Mouse (Mus musculus) intestine, postnatal 0 days (tissue): ENCODE measurements around the gene 1700037H04Rik. TPM values are rescaled to one million over a fixed set of nuclear protein-coding genes. Genes with fewer than 3 reads are reported as not detected.
A peak's percentile ranks its signal among the peaks of the same experiment; 100 is the strongest.

Source experiments
- ATAC-seq: fragments of 200-750 bp; cut with Nextera tagmentation; 2 replicates; pipeline ENCODE4 v1.8.0; 2017; ENCODE audit warnings: mild to moderate bottlenecking, moderate TSS enrichment, moderate library complexity
- H3K27ac ChIP-seq: fragments of 300-500 bp; sonication (generic); 2 replicates; pipeline ENCODE4 v1.5.1; 2014; ENCODE audit warnings: mild to moderate bottlenecking, low read depth, low read length, moderate library complexity
- H3K27me3 ChIP-seq: fragments of 300-500 bp; sonication (generic); replicated peaks from 2 replicates; pipeline ENCODE4 v1.6.1; 2014; ENCODE audit warnings: low read length, mixed read lengths; ENCODE audit not compliant: control insufficient read depth, insufficient read depth
- H3K36me3 ChIP-seq: fragments of 300-500 bp; sonication (generic); 2 replicates; pipeline ENCODE4 v1.6.1; 2014; ENCODE audit warnings: mild to moderate bottlenecking, moderate library complexity; ENCODE audit not compliant: control insufficient read depth, insufficient read depth
- H3K4me1 ChIP-seq: fragments of 300-500 bp; sonication (generic); replicated peaks from 2 replicates; pipeline ENCODE4 v1.6.1; 2014; ENCODE audit warnings: antibody characterized with exemption, low read length, mixed read lengths; ENCODE audit not compliant: control insufficient read depth, insufficient read depth
- H3K4me2 ChIP-seq: fragments of 300-500 bp; sonication (generic); replicated peaks from 2 replicates; pipeline ENCODE4 v1.6.1; 2014; ENCODE audit warnings: low read depth, mild to moderate bottlenecking, moderate library complexity
- H3K4me3 ChIP-seq: fragments of 300-500 bp; sonication (generic); 2 replicates; pipeline ENCODE4 v1.5.1; 2014; ENCODE audit warnings: low read depth, low read length
- H3K9ac ChIP-seq: fragments of 300-500 bp; sonication (generic); 2 replicates; pipeline ENCODE4 v1.6.1; 2014; ENCODE audit warnings: mild to moderate bottlenecking, low read depth, low read length
- H3K9me3 ChIP-seq: fragments of 300-500 bp; sonication (generic); 2 replicates; pipeline ENCODE4 v1.6.1; 2016; ENCODE audit warnings: mixed run types; ENCODE audit not compliant: control insufficient read depth
- CTCF ChIP-seq: sonication (generic); IDR thresholded peaks from 2 replicates; pipeline ENCODE4 v1.5.1; 2016; ENCODE audit warnings: low read depth, mild to moderate bottlenecking, control low read depth, antibody characterized with exemption, moderate library complexity
- WGBS: fragments of 180-500 bp; shearing (Covaris S2); extraction: QIAGEN DNeasy Blood & Tissue Kit; methylation state at CpG from one replicate; pipeline ENCODE4 v1.1.7; 2014; 5-methylcytosine and 5-hydroxymethylcytosine counted together
- polyA plus RNA-seq: library from polyadenylated mRNA; unstranded; fragments of >200 nt; fragmentation: Nextera tagmentation; extraction: Ambion mirVana; gene quantifications from 2 replicates; pipeline ENCODE4 v1.2.1, GENCODE M21; 2015

The 1700037H04Rik gene
- polyA plus RNA-seq, 1 experiment from 2014 or later, result 145 TPM

DNA sequence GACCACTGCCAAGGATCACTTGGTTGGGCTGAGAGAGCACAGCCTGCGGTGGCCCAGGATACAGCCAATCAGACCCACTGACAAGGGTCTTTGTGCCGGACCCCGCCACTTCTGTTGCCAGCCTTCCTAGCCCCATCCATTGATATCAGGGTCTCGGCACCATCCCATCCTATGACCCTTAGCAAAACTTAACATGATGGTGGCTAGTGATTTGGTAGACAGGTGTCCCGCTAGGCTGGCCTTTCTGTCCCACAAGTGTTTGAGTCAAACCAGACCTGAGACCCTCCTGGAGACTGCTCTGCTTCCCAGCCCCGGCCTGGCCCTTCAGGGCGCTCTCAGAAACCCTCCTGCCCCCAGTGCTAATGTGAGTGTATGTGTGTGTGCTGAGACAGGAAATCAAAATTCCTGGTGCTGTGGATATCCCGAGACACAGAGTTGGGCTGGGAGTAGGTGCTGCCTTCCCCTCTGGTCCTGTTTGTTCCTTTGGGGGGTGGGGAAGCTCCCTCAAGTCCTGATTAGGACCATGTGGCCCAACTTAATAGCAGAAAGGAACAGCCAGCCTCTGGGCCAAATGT lies 25.0 kb downstream of the 1700037H04Rik start:
- no peak for ATAC-seq
- no peak overlapping the region for H3K4me3 ChIP-seq
- no peaks in the 10 kb centered on the region; the same call in 1 of the 2 replicates for H3K36me3 ChIP-seq
- H3K4me1 ChIP-seq, result no peaks in the 10 kb centered on the region
- WGBS, result 81% methylated on average over 8 of the region's 8 CpGs
- no peak overlapping the region for H3K4me2 ChIP-seq
- no peaks in the 10 kb centered on the region for H3K27me3 ChIP-seq
- no peak for TF ChIP-seq CTCF
- peak overlapping the region; percentile 35; the same call in 1 of the 2 replicates for H3K27ac ChIP-seq
- no peaks in the 10 kb centered on the region for H3K9me3 ChIP-seq
- H3K9ac ChIP-seq, result no peak overlapping the region

- Histone ChIP-seq H3K27me3 (no peaks in the 10 kb centered on the region), H3K4me1 (no peaks in the 10 kb centered on the region), H3K9ac (no peak overlapping the region), H3K4me2 (no peak overlapping the region), H3K9me3 (no peaks in the 10 kb centered on the region), H3K4me3 (no peak overlapping the region), H3K36me3 (no peaks in the 10 kb centered on the region; the same call in 1 of the 2 replicates), H3K27ac (no peak overlapping the region)
- WGBS, result 50% methylated on average over 1 of the region's 1 CpGs
- TF ChIP-seq CTCF, result no peak
- ATAC-seq, result no peak
Observed at GRCm38 (mm10) chr2:131134381-131134780, 25.5 kb downstream of the 1700037H04Rik start.

DNA sequence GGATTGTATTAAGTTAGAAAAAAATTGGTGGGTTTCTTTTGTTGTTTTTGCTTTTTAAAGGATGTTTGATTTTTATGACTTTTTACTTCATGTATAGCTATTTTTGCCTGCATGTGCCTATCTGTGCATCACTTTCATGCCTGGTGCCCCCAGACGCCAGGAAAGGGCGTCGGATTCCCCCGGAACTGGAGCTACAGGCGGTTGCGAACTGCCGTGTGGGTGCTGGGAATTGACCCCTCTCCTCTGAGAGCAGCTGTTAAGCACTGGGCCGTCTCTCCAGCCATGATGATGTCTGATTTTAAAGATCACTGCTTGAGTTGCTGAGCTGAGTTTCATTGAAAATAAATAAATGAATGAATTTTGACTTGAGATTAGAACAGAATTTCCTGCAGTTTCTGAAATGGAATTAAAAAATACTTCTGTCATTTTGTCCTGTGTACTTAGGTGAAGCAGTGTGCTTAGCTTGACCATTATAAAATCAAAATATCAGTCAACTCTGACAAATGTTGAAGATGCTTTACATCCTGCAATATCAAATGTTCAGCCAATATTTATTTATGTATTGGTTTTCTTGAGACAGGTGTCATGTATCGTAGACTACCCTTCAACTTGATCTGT lies 26.8 kb downstream of the 1700037H04Rik start, which contains the start of gene Gm11037:
Gene Gm11037, plus strand, starts transcription at position 568 of the 618 bp plus-strand sequence.
- 0 out of 2 replicates have a peak, but pooled peaks cover 3% of the 10 kb centered on the region for H3K4me1 ChIP-seq
- no peak within 1 kb of the TSS for H3K4me2 ChIP-seq
- no peak within 1 kb of the TSS for H3K9ac ChIP-seq
- H3K4me3 ChIP-seq, result no peak within 1 kb of the TSS
- no peak for ATAC-seq
- no peak within 1 kb of the TSS for H3K27ac ChIP-seq
- no peaks in the 10 kb centered on the region for H3K27me3 ChIP-seq
- no peaks in the 10 kb centered on the region for H3K36me3 ChIP-seq
- 82% methylated on average over 9 of the region's 9 CpGs for WGBS
- no peaks in the 10 kb centered on the region for H3K9me3 ChIP-seq
- no peak for TF ChIP-seq CTCF

GRCm38 (mm10) chr2:131132111-131132888 lies 27.6 kb downstream of the 1700037H04Rik start:
- no peaks in the 10 kb centered on the region for H3K9me3 ChIP-seq
- H3K9ac ChIP-seq, result no peak overlapping the region
- no peak overlapping the region for H3K4me2 ChIP-seq
- no peaks in the 10 kb centered on the region for H3K27me3 ChIP-seq
- no peak overlapping the region for H3K4me3 ChIP-seq
- 81% methylated on average over 10 of the region's 10 CpGs for WGBS
- no peak for TF ChIP-seq CTCF
- no peak for ATAC-seq
- H3K36me3 ChIP-seq, result no peaks in the 10 kb centered on the region
- H3K4me1 ChIP-seq, result peaks cover 6% of the 10 kb centered on the region; the same call in 1 of the 2 replicates
- no peak overlapping the region for H3K27ac ChIP-seq

GRCm38 (mm10) chr2:131130849-131131248 lies 29.0 kb downstream of the 1700037H04Rik start:
- ATAC-seq, result no peak
- H3K36me3 ChIP-seq, result no peaks in the 10 kb centered on the region

GRCm38 (mm10) chr2:131129836-131130235 lies 30.0 kb downstream of the 1700037H04Rik start:
- H3K9ac ChIP-seq, result no peak overlapping the region
- no peak for TF ChIP-seq CTCF

More at GRCm38 (mm10) chr2:131130849-131131248, 29.0 kb downstream of the 1700037H04Rik start:
- H3K27ac ChIP-seq, result no peak overlapping the region
- no peak overlapping the region for H3K4me2 ChIP-seq
- H3K4me3 ChIP-seq, result no peak overlapping the region
- TF ChIP-seq CTCF, result no peak
- no peaks in the 10 kb centered on the region for H3K9me3 ChIP-seq
- no peaks in the 10 kb centered on the region for H3K27me3 ChIP-seq
- no peak overlapping the region for H3K9ac ChIP-seq
- peaks cover 7% of the 10 kb centered on the region; the same call in 1 of the 2 replicates for H3K4me1 ChIP-seq
- 69% methylated on average over 2 of the region's 2 CpGs for whole genome bisulfite sequencing

More at GRCm38 (mm10) chr2:131129836-131130235, 30.0 kb downstream of the 1700037H04Rik start:
- H3K4me1 ChIP-seq, result peaks cover 7% of the 10 kb centered on the region; the same call in 1 of the 2 replicates
- no peaks in the 10 kb centered on the region for H3K9me3 ChIP-seq
- H3K36me3 ChIP-seq, result no peaks in the 10 kb centered on the region
- no peaks in the 10 kb centered on the region for H3K27me3 ChIP-seq
- H3K4me3 ChIP-seq, result no peak overlapping the region
- no peak for ATAC-seq
- 34% methylated on average over 5 of the region's 5 CpGs for WGBS
- no peak overlapping the region; the same call in 1 of the 2 replicates for H3K4me2 ChIP-seq
- no peak overlapping the region for H3K27ac ChIP-seq
